8 mouse cellular contexts compared by ENCODE assay signal in genomic region chr17:28204052-28204720, GRCm38 (mm10). TPM values are rescaled to one million over a fixed set of nuclear protein-coding genes. Genes with fewer than 3 reads are reported as not detected.
DNase-seq lines count a peak whose midpoint lies in the region; ATAC-seq and TF ChIP-seq lines count a peak whose summit lies in the region.

No protein-coding gene starts in this region.

- ATAC-seq in lung, postnatal 0 days, result peak; percentile 28; the same call in 1 of the 2 replicates

- no peak overlapping the region for H3K9ac ChIP-seq in lung, postnatal 0 days (replicated peaks; ENCODE audit: low read depth)

- no peak for TF ChIP-seq EP300 in lung, postnatal 0 days (IDR thresholded peaks at IDR 0.05)

- 39% methylated on average over 14 of the region's 14 CpGs for WGBS in lung, postnatal 0 days

- no peaks in the 10 kb centered on the region for H3K27me3 ChIP-seq in lung, postnatal 0 days (replicated peaks; ENCODE audit: insufficient read depth, low read length)

- no peak overlapping the region for H3K4me3 ChIP-seq in layer of hippocampus, adult 2 months
- no peak overlapping the region for H3K4me3 ChIP-seq in lung, postnatal 0 days (ENCODE audit: low read depth, low read length)

- peaks cover 5% of the 10 kb centered on the region; the same call in 1 of the 2 replicates for H3K4me1 ChIP-seq in lung, postnatal 0 days (ENCODE audit: insufficient read depth, low read depth, low read length)

- TF ChIP-seq CTCF in layer of hippocampus, adult 2 months (conservative IDR thresholded peaks at IDR 0.05), result peak; percentile 86
- peak; percentile 92 for TF ChIP-seq CTCF in lung, postnatal 0 days (IDR thresholded peaks at IDR 0.05)

- H3K36me3 ChIP-seq in lung, postnatal 0 days (ENCODE audit: insufficient read depth, low read length), result peaks cover 10% of the 10 kb centered on the region; the same call in 1 of the 2 replicates

- H3K4me2 ChIP-seq in lung, postnatal 0 days (replicated peaks; ENCODE audit: low read depth, low read length), result no peak overlapping the region

- DNase-seq in layer of hippocampus, adult 2 months (ENCODE audit: low spot score in 2 of 2), result peak; percentile 39 to 65
- DNase-seq in layer of hippocampus, adult 11-12 months (ENCODE audit: low spot score), result no peak
- peak; percentile 66 for DNase-seq in MN1 (ENCODE audit: low spot score)
- DNase-seq in cerebellum, adult 18-20 months, result peak; percentile 45 to 71
- peak; percentile 76 for DNase-seq in forelimb bud, embryonic 11.5 days (ENCODE audit: low read depth, low spot score)
- peak; percentile 53 for DNase-seq in lung, postnatal 0 days (ENCODE audit: low spot score)
- DNase-seq in right cerebral cortex, postnatal 4 days, result peak; percentile 62
- no peak for DNase-seq in urinary bladder, postnatal 4 days (ENCODE audit: low spot score in 2 of 2)

- no peak overlapping the region for H3K27ac ChIP-seq in layer of hippocampus, adult 2 months
- H3K27ac ChIP-seq in lung, postnatal 0 days (ENCODE audit: low read length), result no peak overlapping the region

- H3K9me3 ChIP-seq in lung, postnatal 0 days (ENCODE audit: low read length), result no peaks in the 10 kb centered on the region

RNA-seq across cellular contexts. Expression of gene Def6, which starts 3.4 kb away (rescaled TPM):
- 1 to 10 TPM; 2.4 to 2.6 TPM for total RNA-seq in layer of hippocampus, adult 2 months (2021)
- 5.8 and 6.2 TPM in 2 replicates for polyA plus RNA-seq in lung, postnatal 0 days (2015; fragmentation: Nextera tagmentation; extraction: Ambion mirVana)

RNA-seq across cellular contexts. Expression of gene Zfp523, which starts 27.3 kb away (rescaled TPM):
- 100 to 1,000 TPM; 104 to 106 TPM for total RNA-seq in layer of hippocampus, adult 2 months (2021)
- polyA plus RNA-seq in lung, postnatal 0 days (2015; fragmentation: Nextera tagmentation; extraction: Ambion mirVana), result 18.7 and 20.2 TPM in 2 replicates

RNA-seq across cellular contexts. Expression of gene Ppard, which starts 28.3 kb away (rescaled TPM):
- total RNA-seq in layer of hippocampus, adult 2 months (2021), result 10 to 100 TPM; 22.1 to 23.0 TPM
- 2.4 and 3.0 TPM in 2 replicates for polyA plus RNA-seq in lung, postnatal 0 days (2015; fragmentation: Nextera tagmentation; extraction: Ambion mirVana)

Comparison
In these comparisons a context has a peak if more than half of its experiments do, and no peak if none do; other contexts are left out.
1. DNase-seq: peak in layer of hippocampus, adult 2 months (2 of 2), MN1 (single experiment), cerebellum, adult 18-20 months (2 of 2), forelimb bud, embryonic 11.5 days (single experiment), lung, postnatal 0 days (single experiment) and right cerebral cortex, postnatal 4 days (single experiment); none in layer of hippocampus, adult 11-12 months (single experiment) and urinary bladder, postnatal 4 days (0 of 2).